Mouse (Mus musculus) embryonic facial prominence, embryonic 11.5 days (tissue): ENCODE results near the gene Zmiz1. TPM values are rescaled to one million over a fixed set of nuclear protein-coding genes. Genes with fewer than 3 reads are reported as not detected.

ENCODE experiments used
- ATAC-seq: fragments of 200-750 bp; cut with Nextera tagmentation; replicated peaks from 2 replicates; pipeline ENCODE4 v1.8.0; 2017; ENCODE audit warnings: low read depth; ENCODE audit not compliant: insufficient number of reproducible peaks, low FRiP score, low TSS enrichment
- DNase-seq: peaks from one replicate; pipeline ENCODE4 v3.0.0-alpha.2; 2015; ENCODE audit warnings: low spot score
- H3K27ac ChIP-seq: fragments of 300-500 bp; sonication (generic); replicated peaks from 2 replicates; pipeline ENCODE4 v1.5.1; 2014; ENCODE audit warnings: mild to moderate bottlenecking, low read depth, low read length, control low read depth
- H3K27me3 ChIP-seq: fragments of 300-500 bp; sonication (generic); 2 replicates; pipeline ENCODE4 v1.6.1; 2014; ENCODE audit warnings: mild to moderate bottlenecking, low read length, moderate library complexity, mixed read lengths; ENCODE audit not compliant: control insufficient read depth, insufficient read depth
- H3K36me3 ChIP-seq: fragments of 300-500 bp; sonication (generic); replicated peaks from 2 replicates; pipeline ENCODE4 v1.6.1; 2014; ENCODE audit warnings: low read depth, mild to moderate bottlenecking, low read length, moderate library complexity, mixed read lengths; ENCODE audit not compliant: control insufficient read depth, insufficient read depth
- H3K4me1 ChIP-seq: fragments of 300-500 bp; sonication (generic); 2 replicates; pipeline ENCODE4 v1.6.1; 2014; ENCODE audit warnings: low read length, mixed read lengths; ENCODE audit not compliant: control insufficient read depth, insufficient read depth
- H3K4me2 ChIP-seq: fragments of 300-500 bp; sonication (generic); 2 replicates; pipeline ENCODE4 v1.6.1; 2014; ENCODE audit warnings: low read depth, mild to moderate bottlenecking, control low read depth, low read length, moderate library complexity
- H3K4me3 ChIP-seq: fragments of 300-500 bp; sonication (generic); 2 replicates; pipeline ENCODE4 v1.5.1; 2014; ENCODE audit warnings: low read depth, low read length, control low read depth
- H3K9ac ChIP-seq: fragments of 300-500 bp; sonication (generic); replicated peaks from 2 replicates; pipeline ENCODE4 v1.6.1; 2014; ENCODE audit warnings: mild to moderate bottlenecking, control low read depth, low read length
- H3K9me3 ChIP-seq: fragments of 300-500 bp; sonication (generic); replicated peaks from 2 replicates; pipeline ENCODE4 v1.6.1; 2016; ENCODE audit warnings: mild to moderate bottlenecking, low read length, inconsistent platforms, mixed read lengths; ENCODE audit not compliant: control insufficient read depth
- WGBS: fragments of 180-500 bp; shearing (Covaris S2); extraction: QIAGEN DNeasy Blood & Tissue Kit; methylation state at CpG from one replicate; pipeline ENCODE4 v1.1.7; 2014; 5-methylcytosine and 5-hydroxymethylcytosine counted together
- polyA plus RNA-seq: library from polyadenylated mRNA; unstranded; fragments of >200 nt; fragmentation: Nextera tagmentation; extraction: Ambion mirVana; gene quantifications from 2 replicates; pipeline ENCODE4 v1.2.1, GENCODE M21; 2014

Zmiz1 gene
- 27.7 and 34.0 TPM in 2 replicates for polyA plus RNA-seq

DNA sequence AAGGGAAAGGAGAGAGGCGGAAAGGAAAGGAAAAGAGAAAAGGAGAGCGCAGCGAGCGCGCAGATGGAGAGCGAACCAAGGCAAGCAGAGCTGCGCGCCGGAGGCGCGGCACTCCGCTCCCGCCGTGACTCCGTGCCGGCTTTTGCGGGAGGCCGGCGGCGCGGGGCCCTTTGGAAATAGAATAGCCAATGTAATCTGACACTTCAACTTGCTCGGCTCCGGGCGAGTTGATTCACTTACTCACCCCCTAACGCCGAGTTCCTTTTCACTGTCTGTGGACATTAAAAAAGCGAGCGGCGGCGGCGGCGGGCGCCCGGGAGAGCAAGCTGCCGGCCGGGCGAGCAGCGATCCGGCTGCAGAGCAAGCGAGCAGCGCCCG lies at the start of gene Zmiz1:
Gene Zmiz1, plus strand, starts transcription at position 170 of the 378 bp plus-strand sequence.
- Histone ChIP-seq H3K4me2 (peak within 1 kb of the TSS; percentile 88), H3K27me3 (no peaks in the 10 kb centered on the region), H3K4me1 (peaks cover 16% of the 10 kb centered on the region), H3K4me3 (peak within 1 kb of the TSS; percentile 100), H3K36me3 (no peaks in the 10 kb centered on the region), H3K9me3 (no peaks in the 10 kb centered on the region), H3K9ac (peak within 1 kb of the TSS; percentile 97), H3K27ac (peak within 1 kb of the TSS; percentile 100)
- ATAC-seq (peak; percentile 31; the same call in 1 of the 2 replicates), DNase-seq (peak; percentile 94)
- WGBS, result under 1% methylated on average over 37 of the region's 42 CpGs

DNA sequence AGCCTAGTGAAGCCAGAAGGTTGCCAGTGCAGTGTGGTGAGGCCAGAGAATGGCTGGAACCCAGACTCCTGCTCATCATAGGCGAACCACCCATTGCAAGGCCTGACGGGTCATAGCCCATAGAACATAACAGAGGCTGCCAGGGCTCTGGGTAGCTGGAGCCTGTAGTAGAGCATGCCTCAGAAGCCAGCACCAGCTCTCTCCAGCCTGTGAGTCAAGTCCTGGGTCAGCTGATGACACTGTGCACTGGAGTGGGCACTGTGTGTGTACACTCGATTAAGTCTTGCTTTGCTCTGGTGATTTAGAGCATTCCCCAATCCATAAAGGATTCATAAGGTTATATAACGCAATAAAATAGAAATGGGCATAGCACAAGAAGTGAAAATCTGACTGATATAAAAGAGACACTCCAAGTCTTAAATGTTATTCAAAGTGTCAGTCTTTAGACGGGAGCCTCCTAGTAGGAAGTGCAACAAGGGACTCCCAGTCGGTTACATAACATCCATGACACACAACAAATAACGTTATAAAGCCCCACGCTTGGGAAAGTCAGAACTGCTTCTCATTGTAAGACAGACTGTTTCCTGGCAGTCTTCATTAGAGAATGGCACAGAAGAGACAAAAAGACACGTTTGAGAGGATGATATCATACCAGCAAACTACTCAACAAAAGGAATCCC lies 47.0 kb upstream of the Zmiz1 start:
- Histone ChIP-seq H3K4me3 (no peak overlapping the region), H3K4me1 (no peaks in the 10 kb centered on the region), H3K27ac (no peak overlapping the region), H3K9me3 (no peaks in the 10 kb centered on the region), H3K27me3 (no peaks in the 10 kb centered on the region), H3K36me3 (no peaks in the 10 kb centered on the region), H3K4me2 (no peak overlapping the region), H3K9ac (no peak overlapping the region)
- DNase-seq (no peak), ATAC-seq (no peak)
- 88% methylated on average over 9 of the region's 9 CpGs for WGBS

DNA sequence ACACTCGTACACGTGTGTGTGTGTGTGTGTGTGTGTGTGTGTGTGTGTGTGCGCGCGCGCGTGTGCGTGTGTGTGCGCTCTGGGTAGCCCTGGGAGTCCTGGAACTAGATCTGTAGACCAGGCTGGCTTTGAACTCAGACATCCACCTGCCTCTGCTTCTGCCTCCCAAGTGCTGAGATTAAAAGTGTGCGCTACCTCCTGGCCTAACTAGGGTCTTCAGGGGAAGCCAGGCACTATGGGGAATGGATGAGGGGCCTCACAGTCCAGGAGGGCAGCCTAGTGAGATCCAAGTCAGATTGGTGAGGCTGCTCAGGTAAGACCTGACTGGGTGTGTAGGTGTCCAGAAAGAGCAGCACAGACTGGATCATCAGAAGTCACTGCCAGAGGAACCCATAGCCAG lies 46.2 kb upstream of the Zmiz1 start:
- Histone ChIP-seq H3K4me3 (no peak overlapping the region), H3K9me3 (no peaks in the 10 kb centered on the region), H3K4me1 (no peaks in the 10 kb centered on the region), H3K36me3 (no peaks in the 10 kb centered on the region), H3K27ac (no peak overlapping the region), H3K27me3 (no peaks in the 10 kb centered on the region), H3K4me2 (no peak overlapping the region), H3K9ac (no peak overlapping the region)
- no peak for ATAC-seq
- WGBS, result 97% methylated on average over 10 of the region's 10 CpGs
- DNase-seq, result no peak

DNA sequence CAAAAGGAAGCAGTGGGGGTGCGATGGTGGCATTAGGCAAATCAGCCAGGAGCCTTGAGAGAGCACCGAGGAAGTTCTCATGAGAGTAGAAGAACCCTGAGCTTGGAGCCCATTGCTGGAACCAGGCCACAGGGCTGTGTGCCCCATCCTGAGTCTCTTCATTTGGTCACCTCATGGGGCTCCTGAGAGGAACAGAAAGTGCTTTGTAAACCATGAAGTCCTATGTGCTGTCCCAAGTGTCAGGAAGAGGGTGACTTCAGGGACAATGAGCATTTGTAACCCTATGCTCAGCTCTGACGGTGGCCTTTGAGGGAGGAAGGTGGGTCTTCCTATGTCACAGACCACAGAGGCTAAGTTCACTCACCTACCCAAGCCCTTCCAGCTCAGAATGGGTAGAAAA lies 45.5 kb upstream of the Zmiz1 start:
- no peak overlapping the region for H3K27ac ChIP-seq
- ATAC-seq (no peak), DNase-seq (no peak)
- no peaks in the 10 kb centered on the region for H3K27me3 ChIP-seq
- H3K4me1 ChIP-seq, result no peaks in the 10 kb centered on the region
- 69% methylated on average over 3 of the region's 3 CpGs for WGBS
- no peak overlapping the region for H3K4me3 ChIP-seq
- no peak overlapping the region for H3K4me2 ChIP-seq
- H3K9ac ChIP-seq, result no peak overlapping the region
- H3K36me3 ChIP-seq, result no peaks in the 10 kb centered on the region
- no peaks in the 10 kb centered on the region for H3K9me3 ChIP-seq

DNA sequence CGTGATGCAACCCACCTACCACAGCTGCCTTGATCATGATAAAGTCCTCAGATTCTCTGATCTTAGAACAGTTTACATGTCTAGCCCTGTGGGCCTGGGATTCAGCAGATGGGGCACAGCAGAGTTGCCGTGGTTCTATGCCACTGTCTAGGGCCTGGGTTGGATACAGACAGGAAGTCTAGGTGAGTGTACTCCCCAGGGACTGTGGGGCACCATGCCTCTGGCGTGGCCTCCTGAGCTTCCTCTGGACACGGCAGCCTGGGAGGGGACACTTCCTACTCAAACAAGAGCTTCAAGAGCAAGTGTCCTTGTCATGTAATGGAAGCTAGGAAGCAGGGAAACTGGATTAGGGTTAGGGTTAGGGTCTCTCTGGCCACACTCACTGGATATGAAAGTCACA lies 44.9 kb upstream of the Zmiz1 start:
- no peak overlapping the region for H3K27ac ChIP-seq
- 78% methylated on average over 4 of the region's 4 CpGs for WGBS

DNA sequence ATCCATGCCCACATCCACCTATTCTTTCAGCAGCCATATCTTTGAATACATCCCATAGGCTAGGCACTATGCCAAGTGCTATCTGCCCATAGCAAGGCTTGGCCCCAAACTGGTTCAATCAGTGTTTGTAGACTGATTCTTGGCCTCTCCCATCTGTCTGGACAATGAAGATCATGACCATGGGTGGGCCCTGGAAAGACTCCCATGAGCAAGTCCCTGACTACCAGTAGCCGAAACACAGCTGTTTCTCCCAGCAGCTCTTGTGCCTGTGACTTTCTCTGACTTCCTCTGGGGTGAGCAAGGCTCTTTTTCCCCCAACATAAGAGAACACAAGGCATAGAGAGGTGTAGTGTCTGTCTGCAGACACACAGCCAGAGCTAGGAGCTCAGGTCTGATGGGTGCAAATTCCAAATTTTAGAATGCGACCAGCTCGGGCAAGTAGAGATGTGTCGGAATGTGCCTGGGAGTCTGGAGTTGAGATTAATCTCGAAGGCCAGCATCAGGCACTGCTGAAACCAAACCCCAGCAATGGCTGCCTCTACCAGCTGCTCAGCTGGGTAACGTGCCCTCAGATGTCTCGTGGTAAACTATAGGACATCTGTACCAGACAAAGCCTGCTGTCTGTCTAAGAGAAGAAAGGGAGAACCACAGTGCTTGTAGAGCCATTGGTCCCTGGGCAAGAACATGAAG lies 38.8 kb upstream of the Zmiz1 start:
- 70% methylated on average over 7 of the region's 7 CpGs for WGBS
- no peak overlapping the region for H3K27ac ChIP-seq
- H3K4me1 ChIP-seq, result peaks cover 3% of the 10 kb centered on the region; the same call in 1 of the 2 replicates

More for the DNA sequence above, 44.9 kb upstream of the Zmiz1 start:
- no peak for ATAC-seq
- no peaks in the 10 kb centered on the region for H3K36me3 ChIP-seq
- H3K4me2 ChIP-seq, result no peak overlapping the region
- no peak for DNase-seq
- no peaks in the 10 kb centered on the region for H3K27me3 ChIP-seq
- no peak overlapping the region for H3K4me3 ChIP-seq
- no peaks in the 10 kb centered on the region for H3K4me1 ChIP-seq
- no peaks in the 10 kb centered on the region for H3K9me3 ChIP-seq
- no peak overlapping the region for H3K9ac ChIP-seq

DNA sequence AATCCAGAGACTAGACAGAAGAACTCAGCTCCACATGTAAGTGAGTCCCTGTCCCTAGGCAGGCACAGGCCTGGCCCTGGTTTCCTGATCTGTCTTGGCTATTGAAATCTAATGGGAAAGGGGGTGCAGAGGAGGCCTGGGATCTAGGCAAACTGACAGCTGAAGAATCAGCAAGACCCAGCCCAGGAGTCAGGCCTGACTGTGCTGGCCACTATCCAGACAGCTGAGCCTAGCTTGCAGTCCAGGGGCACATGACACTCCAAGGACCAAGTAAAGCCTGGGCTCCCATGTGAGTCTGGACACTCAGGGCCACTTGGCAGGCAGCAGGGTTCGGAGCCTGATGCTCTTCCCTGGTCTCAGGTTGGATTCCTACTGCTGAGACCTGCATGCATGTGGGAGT lies 38.0 kb upstream of the Zmiz1 start:
- Histone ChIP-seq H3K36me3 (no peaks in the 10 kb centered on the region), H3K27me3 (no peaks in the 10 kb centered on the region), H3K4me3 (no peak overlapping the region), H3K4me2 (no peak overlapping the region), H3K4me1 (peaks cover 3% of the 10 kb centered on the region; the same call in 1 of the 2 replicates), H3K9me3 (no peaks in the 10 kb centered on the region), H3K9ac (no peak overlapping the region), H3K27ac (no peak overlapping the region)
- 95% methylated on average over 1 of the region's 1 CpGs for WGBS
- DNase-seq (no peak), ATAC-seq (no peak)

More for the DNA sequence above, 38.8 kb upstream of the Zmiz1 start:
- H3K4me2 ChIP-seq, result no peak overlapping the region
- no peak overlapping the region for H3K9ac ChIP-seq
- DNase-seq (no peak), ATAC-seq (no peak)
- no peaks in the 10 kb centered on the region for H3K36me3 ChIP-seq
- no peaks in the 10 kb centered on the region for H3K9me3 ChIP-seq
- H3K4me3 ChIP-seq, result no peak overlapping the region
- no peaks in the 10 kb centered on the region for H3K27me3 ChIP-seq

DNA sequence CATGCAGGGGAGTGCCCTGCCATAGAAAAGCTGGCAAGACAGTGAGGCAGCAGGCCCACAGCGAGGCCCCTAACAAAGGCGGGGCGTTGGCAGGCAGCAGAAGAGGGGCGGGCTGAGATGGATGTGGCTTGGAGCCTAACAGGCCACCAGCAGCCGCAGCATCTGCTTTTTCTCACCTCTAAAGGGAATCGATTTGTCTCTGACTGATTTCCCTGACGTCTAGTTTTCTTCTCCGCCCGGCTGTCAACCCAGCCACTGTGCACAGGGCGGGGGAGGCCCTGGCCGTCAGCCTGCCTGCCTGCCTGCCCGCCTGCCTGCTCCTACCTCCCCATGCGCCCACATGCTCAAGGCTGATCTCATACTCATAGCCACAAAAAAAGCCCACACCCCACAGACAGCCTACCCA lies 37.4 kb upstream of the Zmiz1 start:
- H3K4me1 ChIP-seq, result peaks cover 3% of the 10 kb centered on the region; the same call in 1 of the 2 replicates
- no peak overlapping the region for H3K27ac ChIP-seq
- H3K27me3 ChIP-seq, result no peaks in the 10 kb centered on the region
- H3K36me3 ChIP-seq, result no peaks in the 10 kb centered on the region
- no peak overlapping the region for H3K4me3 ChIP-seq
- no peak overlapping the region; the same call in 1 of the 2 replicates for H3K9ac ChIP-seq
- peak; percentile 68 for ATAC-seq
- WGBS, result 70% methylated on average over 13 of the region's 13 CpGs
- H3K9me3 ChIP-seq, result no peaks in the 10 kb centered on the region
- H3K4me2 ChIP-seq, result no peak overlapping the region
- peak; percentile 15 for DNase-seq
